Mouse (Mus musculus): ENCODE results near the gene Commd1.

GRCm38 (mm10) chr11:22865635-22866246 is 116.4 kb downstream of the Commd1 start:
- TF ChIP-seq CTCF (conservative IDR thresholded peaks at IDR 0.05; ENCODE audit: insufficient read depth, insufficient read length, low read depth, low read length) (no peak), POLR2A (IDR thresholded peaks at IDR 0.05; ENCODE audit: low read depth, low read length) (no peak)

Measured in kidney, adult 2 months (tissue).